Mouse (Mus musculus): ENCODE results near the gene Tph1.
"Not testable (repeated sequence)": the region's sequence is repeated elsewhere in the genome, so short reads cannot be mapped to it uniquely, and the experiment has no call there.

The Tph1 gene

DNA sequence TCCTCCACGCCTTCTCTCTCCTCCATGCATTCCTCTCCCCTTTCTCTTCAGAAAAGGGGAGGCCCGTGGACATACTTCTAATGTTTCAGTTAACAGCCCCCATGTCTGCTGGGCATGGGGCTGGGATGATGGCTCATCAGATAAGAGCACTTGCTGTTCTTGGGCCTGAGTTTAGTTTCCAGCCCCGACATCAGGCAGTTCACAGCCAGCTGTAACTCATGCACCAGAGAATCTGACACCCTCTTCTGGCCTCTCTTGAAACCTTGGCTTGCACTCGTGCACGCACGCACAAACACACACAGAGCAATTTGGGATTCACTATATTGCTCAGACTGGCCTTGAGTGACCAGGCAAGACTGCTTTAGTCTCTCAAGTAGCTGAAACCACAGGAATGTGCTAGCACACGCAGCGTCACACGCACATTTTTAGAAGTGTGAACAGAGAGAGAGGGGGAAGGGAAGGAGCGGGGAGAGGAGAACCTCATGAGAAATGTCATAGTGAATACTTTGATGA is at the start of gene Tph1:
Tph1 (minus strand) TSS at position 378 of the 513 bp plus-strand sequence.
- ChIA-PET CTCF (interaction anchor here in 1 of 4 experiments (0.8 kb wide), 1 partner anchor 11 kb away, joined by 3 read pairs; no protein-coding TSS in a partner anchor), POLR2A (interaction anchor here in 2 of 4 experiments (0.5 to 0.7 kb wide), 4 partner anchors 98 to 924 kb away, joined by 3 read pairs; partner anchors contain the start of gene Nomo1 (in 1 of the 2))

DNA sequence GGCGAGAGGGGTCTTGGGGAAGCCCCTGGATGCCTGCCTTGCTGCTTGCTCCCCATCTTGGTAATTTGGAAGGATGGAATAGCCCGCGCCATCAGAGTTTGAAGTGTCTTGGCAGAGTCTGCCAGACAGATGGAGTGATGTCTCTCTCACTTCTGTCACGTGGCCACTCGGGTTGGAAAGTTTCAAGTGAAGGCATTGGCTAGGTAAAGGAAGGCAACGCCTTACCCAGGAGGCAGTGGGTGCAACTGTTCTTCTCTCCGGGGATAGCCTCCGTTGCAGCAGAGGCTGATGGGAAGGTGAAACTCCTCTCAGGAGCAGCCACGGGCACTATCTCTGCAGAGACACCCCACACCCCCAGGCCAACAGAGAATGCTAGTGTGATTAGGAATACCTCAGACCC is 48.1 kb upstream of the Tph1 start:
- ChIA-PET CTCF (interaction anchor here in 3 of 4 experiments (1.1 to 1.5 kb wide), 2 partner anchors 10 kb away, joined by 3 to 5 read pairs (median 5); partner anchors contain the start of gene Saal1 (in 3 of the 3)), POLR2A (interaction anchor here in 3 of 4 experiments (1.0 to 1.7 kb wide), 6 partner anchors 9 to 125 kb away, joined by 3 to 6 read pairs (median 3); no protein-coding TSS in a partner anchor)

- ChIA-PET CTCF (interaction anchor here in 3 of 4 experiments (0.7 to 1.5 kb wide), 3 partner anchors 9 to 200 kb away, joined by 3 to 5 read pairs (median 4); partner anchors contain the start of gene Saal1 (in 3 of the 3)), POLR2A (interaction anchor here (0.6 to 1.7 kb wide), 8 partner anchors 8 to 126 kb away, joined by 3 to 6 read pairs (median 3); no protein-coding TSS in a partner anchor)
Measured at GRCm38 (mm10) chr7:46719526-46719925, 47.2 kb upstream of the Tph1 start.

DNA sequence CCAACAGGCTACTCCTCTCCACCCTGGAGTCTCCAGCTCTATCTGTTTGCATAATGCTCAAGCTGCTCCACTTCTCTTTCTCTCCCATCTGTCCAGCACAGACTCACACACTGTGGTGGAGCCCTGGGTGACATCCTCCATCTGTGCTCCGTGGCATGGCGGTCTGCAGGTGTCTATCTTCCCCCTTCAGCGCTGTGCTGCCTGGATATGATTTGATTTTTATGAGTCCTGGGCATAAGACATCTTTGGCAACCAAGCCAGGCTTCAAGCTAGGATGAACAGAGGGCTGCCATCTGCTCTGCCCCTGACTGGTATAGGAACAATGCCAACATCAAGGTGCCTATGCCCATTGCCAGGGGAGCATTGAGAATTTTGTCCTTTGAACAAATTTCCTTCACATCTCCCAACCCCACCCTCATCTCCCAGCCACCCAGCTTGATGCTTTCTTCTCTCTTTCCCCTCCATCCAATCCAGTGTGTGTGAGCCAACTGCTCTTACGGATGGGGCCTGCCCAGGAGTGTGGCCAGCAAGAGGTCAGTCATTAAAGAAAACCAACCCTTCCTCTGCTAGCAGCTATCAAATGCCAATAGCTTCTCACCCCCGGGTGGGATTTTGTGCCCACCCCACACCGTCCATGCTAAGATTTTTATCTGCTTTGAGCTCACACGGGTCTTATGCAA is 46.4 kb upstream of the Tph1 start:
- ChIA-PET POLR2A (interaction anchor here in 2 of 4 experiments (0.9 to 1.7 kb wide), 3 partner anchors 20 to 51 kb away, joined by 3 to 5 read pairs (median 4); no protein-coding TSS in a partner anchor), CTCF (interaction anchor here in 1 of 4 experiments (1.8 kb wide), 1 partner anchor 52 kb away, joined by 7 read pairs; no protein-coding TSS in a partner anchor)

DNA sequence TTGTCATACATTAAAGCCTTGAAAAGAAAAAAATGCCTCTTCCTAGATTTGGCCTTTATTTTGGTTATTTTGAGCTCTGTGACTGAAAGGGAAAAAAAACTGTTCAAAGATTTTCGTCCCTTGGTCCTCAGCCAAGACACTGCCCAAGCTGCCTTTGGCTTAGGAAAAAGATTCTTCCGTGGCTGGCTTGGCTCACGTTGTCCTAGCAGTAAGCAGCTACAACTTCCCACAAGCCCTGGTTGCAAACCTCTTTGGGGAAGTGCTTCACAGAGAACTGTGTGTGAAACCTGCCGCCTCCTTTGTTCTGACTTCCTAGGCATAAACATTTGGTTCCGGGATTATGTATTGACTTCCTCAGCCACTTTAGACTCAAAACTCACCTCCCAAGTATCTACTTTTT is 44.6 kb upstream of the Tph1 start:
- ChIA-PET POLR2A (interaction anchor here in 3 of 4 experiments (0.6 to 1.5 kb wide), 5 partner anchors 28 to 121 kb away, joined by 3 to 13 read pairs (median 7); partner anchors contain the start of genes Gtf2h1 (in 1 of the 3) and Hps5 (in 1 of the 3)), CTCF (interaction anchor here in 3 of 4 experiments (0.6 to 1.1 kb wide), 5 partner anchors 36 to 96 kb away, joined by 3 to 5 read pairs (median 4); partner anchors contain the start of gene Sergef (in 1 of the 3))

DNA sequence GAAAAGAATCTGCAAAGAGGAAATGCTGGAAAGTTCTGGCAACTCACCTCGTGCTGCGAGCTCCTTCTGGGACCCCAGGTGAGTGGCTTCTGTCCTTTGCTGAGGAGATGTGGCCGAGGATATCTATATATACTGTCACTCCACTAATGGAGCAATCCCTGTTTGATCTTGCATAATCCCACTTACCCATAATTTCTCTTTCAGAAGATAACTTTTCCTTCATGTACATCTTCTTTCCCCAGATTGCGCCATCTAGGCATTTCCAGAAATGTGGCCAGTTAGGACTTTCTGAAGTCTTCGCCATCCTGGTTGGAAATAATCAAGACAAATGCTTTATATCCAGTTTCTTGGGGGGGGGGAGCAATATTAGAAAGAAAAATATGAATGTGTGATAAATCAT is 43.3 kb upstream of the Tph1 start, which contains the start of gene Saa3:
Saa3 (minus strand) TSS at position 101 of the 400 bp plus-strand sequence.
- CTCF ChIA-PET: interaction anchor here (0.6 to 3.5 kb wide), 6 partner anchors 10 to 69 kb away, joined by 3 to 28 read pairs (median 4); no protein-coding TSS in a partner anchor
- POLR2A ChIA-PET: interaction anchor here in 3 of 4 experiments (0.7 to 1.5 kb wide), 7 partner anchors 9 to 106 kb away, joined by 3 to 8 read pairs (median 3); partner anchors contain the start of genes Gtf2h1 (in 1 of the 3) and Hps5 (in 1 of the 3)

DNA sequence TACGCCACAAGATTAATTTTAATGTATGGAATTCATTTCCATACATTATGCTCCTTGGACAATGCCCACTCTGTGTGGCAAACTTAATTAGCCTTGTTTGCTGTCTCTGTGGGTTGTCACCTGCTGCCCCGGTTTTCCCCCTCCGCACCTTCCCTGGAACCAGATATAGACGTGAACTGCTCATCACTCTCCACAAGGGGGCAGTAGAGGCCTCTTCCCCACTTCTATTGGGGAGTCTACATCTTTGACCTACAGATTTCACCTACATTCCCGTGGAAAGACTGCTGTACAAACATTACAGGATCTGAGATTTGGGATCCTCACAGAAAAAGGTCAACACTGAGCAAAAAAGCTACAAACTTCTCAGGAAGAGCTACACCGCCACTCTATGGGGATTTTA is 42.2 kb upstream of the Tph1 start:
- CTCF ChIA-PET: interaction anchor here in 3 of 4 experiments (0.6 to 3.5 kb wide), 9 partner anchors 10 to 1203 kb away, joined by 3 to 28 read pairs (median 3); no protein-coding TSS in a partner anchor
- POLR2A ChIA-PET: interaction anchor here in 2 of 4 experiments (0.5 to 1.3 kb wide), 6 partner anchors 107 to 1219 kb away, joined by 3 to 5 read pairs (median 3); no protein-coding TSS in a partner anchor

DNA sequence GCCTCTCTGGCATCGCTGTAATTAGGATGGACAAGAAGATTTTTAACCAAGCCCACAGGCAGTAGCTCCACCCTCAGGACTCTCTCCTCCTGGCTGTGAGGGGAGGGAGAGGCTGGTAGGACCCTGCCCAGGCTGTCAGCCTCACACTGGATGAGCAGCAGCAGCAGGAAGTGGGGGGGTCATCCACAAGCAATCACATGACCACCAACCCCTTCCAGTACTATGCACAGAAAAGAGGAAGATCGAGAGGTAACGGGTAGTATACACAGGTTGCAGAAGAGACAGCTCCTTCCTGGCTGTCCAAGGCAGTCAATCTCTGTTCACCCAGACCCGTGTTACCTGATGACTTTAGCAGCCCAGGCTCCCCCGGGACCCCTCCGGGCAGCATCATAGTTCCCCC is 39.9 kb upstream of the Tph1 start:
- POLR2A ChIA-PET: interaction anchor here in 3 of 4 experiments (0.6 to 1.8 kb wide), 13 partner anchors 9 to 858 kb away, joined by 3 to 5 read pairs (median 3); partner anchors contain the start of gene Ush1c (in 1 of the 3)
- CTCF ChIA-PET: interaction anchor here in 3 of 4 experiments (0.9 to 2.1 kb wide), 8 partner anchors 10 to 112 kb away, joined by 3 to 23 read pairs (median 5); no protein-coding TSS in a partner anchor

DNA sequence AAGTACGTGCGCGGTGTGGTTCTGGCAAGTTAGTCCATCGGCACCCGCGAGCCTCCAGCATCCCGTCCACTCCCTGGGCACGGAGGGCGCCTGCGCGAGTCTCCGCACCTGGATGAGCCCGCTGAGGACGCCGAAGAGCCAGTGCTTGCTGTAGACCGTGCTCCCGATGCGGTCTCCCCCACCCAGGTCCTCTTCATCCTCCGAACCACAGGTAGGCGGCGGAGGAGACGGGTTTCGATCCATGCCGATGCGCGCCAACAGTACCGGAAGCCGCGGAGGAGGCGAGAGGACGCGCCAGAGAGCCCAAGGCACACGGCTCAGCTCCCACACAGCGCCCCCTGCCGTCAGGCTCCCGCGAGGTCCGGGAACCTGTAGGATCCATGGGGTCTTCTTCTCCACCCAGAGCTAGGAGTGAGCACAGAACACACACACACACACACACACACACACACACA is 38.1 kb upstream of the Tph1 start, which contains the start of gene Saal1:
Saal1 (minus strand) TSS at position 291 of the 455 bp plus-strand sequence.
- POLR2A ChIA-PET: interaction anchor here (0.6 to 1.7 kb wide), 25 partner anchors 8 to 814 kb away, joined by 3 to 12 read pairs (median 3); partner anchors contain the start of genes Gtf2h1 (in 2 of the 4), Hps5 (in 2 of the 4), Syngr4 (in 1 of the 4) and Tmem143 (in 1 of the 4)
- CTCF ChIA-PET: interaction anchor here (0.6 to 2.1 kb wide), 45 partner anchors 8 to 366 kb away, joined by 3 to 23 read pairs (median 4); partner anchors contain the start of genes Gtf2h1 (in 1 of the 4), Hps5 (in 1 of the 4), Kcnc1 (in 1 of the 4) and Uevld (in 1 of the 4)

GRCm38 (mm10) chr7:46700521-46701025 is 28.2 kb upstream of the Tph1 start:
- CTCF ChIA-PET: interaction anchor here in 2 of 4 experiments (1.2 to 2.8 kb wide), 2 partner anchors 12 to 70 kb away, joined by 3 to 7 read pairs; no protein-coding TSS in a partner anchor
- POLR2A ChIA-PET: interaction anchor here in 3 of 4 experiments (0.6 to 3.1 kb wide), 3 partner anchors 10 to 146 kb away, joined by 3 to 12 read pairs (median 5); partner anchors contain the start of gene Saal1 (in 1 of the 3)

- POLR2A ChIA-PET: interaction anchor here (0.7 to 1.0 kb wide), 7 partner anchors 8 to 805 kb away, joined by 3 to 8 read pairs (median 3); partner anchors contain the start of gene Saal1 (in 1 of the 4)
- CTCF ChIA-PET: interaction anchor here in 3 of 4 experiments (0.6 to 1.9 kb wide), 4 partner anchors 14 to 274 kb away, joined by 3 to 5 read pairs (median 4); partner anchors contain the start of gene Saal1 (in 1 of the 3)
Measured at GRCm38 (mm10) chr7:46696754-46697153, 24.4 kb upstream of the Tph1 start.

- ChIA-PET POLR2A (interaction anchor here in 1 of 4 experiments (0.6 kb wide), 1 partner anchor 83 kb away, joined by 3 read pairs; no protein-coding TSS in a partner anchor), CTCF (no interaction called here)
Measured at GRCm38 (mm10) chr7:46686827-46687226, 14.5 kb upstream of the Tph1 start.

DNA sequence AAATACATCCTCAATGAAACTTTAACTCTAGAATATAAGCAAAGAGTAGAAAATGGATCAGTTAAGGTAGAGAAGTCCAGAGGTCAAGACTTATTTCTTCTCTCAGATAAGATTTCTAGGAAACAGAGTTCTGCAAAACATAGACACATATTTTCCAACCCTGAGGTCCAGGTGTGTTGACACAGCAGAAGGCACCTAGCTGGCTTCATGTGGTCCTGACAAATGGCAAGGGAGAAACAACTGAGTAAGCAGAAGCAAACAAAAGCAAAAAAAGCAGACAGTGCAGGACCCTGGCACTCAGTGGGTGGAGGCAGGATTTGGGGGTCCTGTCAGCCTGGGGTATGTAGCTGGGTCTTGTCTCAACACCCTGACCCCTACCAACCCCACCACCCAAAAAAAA is 8.4 kb upstream of the Tph1 start:
- CTCF ChIA-PET: interaction anchor here in 3 of 4 experiments (0.6 to 0.7 kb wide), 3 partner anchors 36 to 1796 kb away, joined by 3 to 5 read pairs (median 3); no protein-coding TSS in a partner anchor
- POLR2A ChIA-PET: no interaction called here

DNA sequence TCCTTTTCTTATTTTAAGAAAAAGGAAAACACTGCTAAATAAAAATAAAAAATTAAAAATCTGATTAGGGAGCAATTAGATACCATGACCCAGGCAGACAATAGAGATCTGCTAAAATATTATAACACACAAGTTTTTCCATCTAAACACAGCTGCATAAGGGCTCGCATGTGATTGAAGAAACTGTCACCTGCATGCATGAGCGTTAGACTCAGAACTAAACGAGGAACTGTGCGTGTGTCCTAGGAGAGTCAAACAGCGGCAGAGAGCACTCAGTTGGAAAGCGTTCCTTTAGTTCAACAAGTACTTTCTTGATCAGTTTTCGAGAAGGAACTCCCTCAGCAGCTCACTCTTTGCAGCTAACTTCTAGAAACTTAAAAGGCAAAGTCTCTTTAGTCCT is 6.7 kb upstream of the Tph1 start:
- POLR2A ChIA-PET: not testable (repeated sequence)
- CTCF ChIA-PET: interaction anchor here in 1 of 4 experiments (1.0 kb wide), 1 partner anchor 14 kb away, joined by 3 read pairs; no protein-coding TSS in a partner anchor

GRCm38 (mm10) chr7:46678417-46678816 is 6.1 kb upstream of the Tph1 start:
- ChIA-PET CTCF (interaction anchor here in 1 of 4 experiments (1.0 kb wide), 1 partner anchor 13 kb away, joined by 3 read pairs; no protein-coding TSS in a partner anchor), POLR2A (no interaction called here)

GRCm38 (mm10) chr7:46676808-46677360 is 4.5 kb upstream of the Tph1 start:
- ChIA-PET CTCF (no interaction called here), POLR2A (interaction anchor here in 1 of 4 experiments (0.9 kb wide), 1 partner anchor 61 kb away, joined by 3 read pairs; no protein-coding TSS in a partner anchor)

DNA sequence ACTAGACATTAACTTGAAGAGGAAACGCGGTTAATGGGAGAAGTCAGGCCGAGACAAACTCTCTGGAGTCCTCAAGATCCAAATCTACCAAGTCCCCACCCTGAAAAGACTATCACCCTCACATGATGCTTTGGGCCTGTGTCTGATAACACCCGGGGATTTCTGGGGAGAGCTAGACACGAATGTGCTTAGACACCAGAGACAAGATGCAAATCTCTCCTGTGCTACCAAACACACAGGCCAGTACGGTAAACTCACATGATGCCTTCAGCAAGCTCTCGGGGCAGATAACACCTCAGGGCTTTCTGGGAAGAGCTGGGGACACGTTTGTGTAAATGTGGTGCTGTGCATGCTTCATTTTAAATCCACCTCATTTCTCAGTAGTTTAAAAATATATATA is 3.5 kb upstream of the Tph1 start:
- CTCF ChIA-PET: interaction anchor here in 2 of 4 experiments (1.0 to 1.3 kb wide), 2 partner anchors 35 kb away, joined by 3 to 6 read pairs; partner anchors contain the start of gene Saal1 (in 2 of the 2)

More for the DNA sequence above, 3.5 kb upstream of the Tph1 start:
- POLR2A ChIA-PET: no interaction called here
